Mouse (Mus musculus): Measurements from ENCODE around the gene Tmem268.

Tmem268 gene

GRCm38 (mm10) chr4:63600786-63601185 lies 42.2 kb downstream of the Tmem268 start:
- DNase-seq (ENCODE audit: low spot score) = no peak

- no peak for DNase-seq (ENCODE audit: low spot score)
These were observed 42.7 kb downstream of the Tmem268 start for GRCm38 (mm10) chr4:63601263-63601662.

- no peak for DNase-seq (ENCODE audit: low spot score)
These were observed 46.4 kb downstream of the Tmem268 start, which contains the start of gene Gm11213 for GRCm38 (mm10) chr4:63604945-63605344. Gm11213 (minus strand) TSS chr4:63605261.

- DNase-seq (ENCODE audit: low spot score) = no peak
These were observed 47.0 kb downstream of the Tmem268 start for GRCm38 (mm10) chr4:63605545-63605944.

GRCm38 (mm10) chr4:63605968-63606367 lies 47.4 kb downstream of the Tmem268 start:
- DNase-seq (ENCODE audit: low spot score) = no peak

GRCm38 (mm10) chr4:63608391-63608790 lies 49.8 kb downstream of the Tmem268 start:
- no peak for DNase-seq (ENCODE audit: low spot score)

GRCm38 (mm10) chr4:63621861-63622260 lies 63.3 kb downstream of the Tmem268 start:
- no peak for DNase-seq (ENCODE audit: low spot score)

- DNase-seq (ENCODE audit: low spot score) = no peak
These were observed 63.8 kb downstream of the Tmem268 start, which contains the start of gene Tex48 for GRCm38 (mm10) chr4:63622378-63622835. Tex48 (minus strand) TSS chr4:63622428.

GRCm38 (mm10) chr4:63625563-63626080 lies 67.0 kb downstream of the Tmem268 start:
- no peak for DNase-seq (ENCODE audit: low spot score)

- DNase-seq (ENCODE audit: low spot score) = no peak
These were observed 68.5 kb downstream of the Tmem268 start for GRCm38 (mm10) chr4:63627111-63627510.

- DNase-seq (ENCODE audit: low spot score) = no peak
These were observed 74.6 kb downstream of the Tmem268 start for GRCm38 (mm10) chr4:63633181-63633580.

Measured in testis, postnatal 14 days (tissue).